Mouse (Mus musculus): ENCODE measurements around the gene Paqr3. TPM values are rescaled to one million over a fixed set of nuclear protein-coding genes. Genes with fewer than 3 reads are reported as not detected.

Paqr3 gene
- 12.2 and 17.2 TPM in 2 replicates for polyA plus RNA-seq (2014; fragmentation: Nextera tagmentation; extraction: Ambion mirVana)

GRCm38 (mm10) chr5:97111207-97111910 is at the start of gene Paqr3:
Gene Paqr3 (minus strand): TSS chr5:97111596.
- H3K27me3 ChIP-seq (ENCODE audit: control insufficient read depth, insufficient read depth, low read length), result no peaks in the 10 kb centered on the region
- H3K4me1 ChIP-seq (ENCODE audit: control insufficient read depth, insufficient read depth, low read length), result peaks cover 7% of the 10 kb centered on the region; the same call in 1 of the 2 replicates
- peaks cover 1% of the 10 kb centered on the region for H3K36me3 ChIP-seq (ENCODE audit: control insufficient read depth, insufficient read depth, low read length)
- peak within 1 kb of the TSS; percentile 68 for H3K4me3 ChIP-seq (ENCODE audit: low read depth, low read length)
- H3K27ac ChIP-seq (ENCODE audit: low read depth, low read length), result 0 out of 2 replicates have a peak within 1 kb of the TSS, but pooled peaks have one; percentile 49
- ATAC-seq (ENCODE audit: insufficient read depth, low FRiP score, low TSS enrichment), result peak; percentile 99
- peak; percentile 95 for DNase-seq (ENCODE audit: low spot score)
- H3K4me2 ChIP-seq (ENCODE audit: low read depth), result peak within 1 kb of the TSS; percentile 77
- H3K9me3 ChIP-seq (ENCODE audit: control insufficient read depth, low read length), result no peaks in the 10 kb centered on the region
- H3K9ac ChIP-seq (ENCODE audit: low read length), result peak within 1 kb of the TSS; percentile 78
- WGBS, result under 1% methylated on average over 50 of the region's 62 CpGs

GRCm38 (mm10) chr5:97154688-97155087 is 43.3 kb upstream of the Paqr3 start:
- H3K27me3 ChIP-seq (ENCODE audit: control insufficient read depth, insufficient read depth, low read length), result no peaks in the 10 kb centered on the region
- no peaks in the 10 kb centered on the region for H3K9me3 ChIP-seq (ENCODE audit: control insufficient read depth, low read length)
- H3K36me3 ChIP-seq (ENCODE audit: control insufficient read depth, insufficient read depth, low read length), result no peaks in the 10 kb centered on the region
- H3K4me1 ChIP-seq (ENCODE audit: control insufficient read depth, insufficient read depth, low read length), result no peaks in the 10 kb centered on the region
- no peak overlapping the region for H3K4me2 ChIP-seq (ENCODE audit: low read depth)
- H3K27ac ChIP-seq (ENCODE audit: low read depth, low read length), result no peak overlapping the region
- WGBS, result 19% methylated on average over 1 of the region's 1 CpGs
- ATAC-seq (ENCODE audit: insufficient read depth, low FRiP score, low TSS enrichment), result no peak
- no peak overlapping the region for H3K9ac ChIP-seq (ENCODE audit: low read length)
- no peak for DNase-seq (ENCODE audit: low spot score)
- H3K4me3 ChIP-seq (ENCODE audit: low read depth, low read length), result no peak overlapping the region

- DNase-seq (ENCODE audit: low spot score) (no peak), ATAC-seq (ENCODE audit: insufficient read depth, low FRiP score, low TSS enrichment) (no peak)
- no peak overlapping the region for H3K4me3 ChIP-seq (ENCODE audit: low read depth, low read length)
- no peak overlapping the region for H3K27ac ChIP-seq (ENCODE audit: low read depth, low read length)
- no peak overlapping the region for H3K9ac ChIP-seq (ENCODE audit: low read length)
- H3K36me3 ChIP-seq (ENCODE audit: control insufficient read depth, insufficient read depth, low read length), result no peaks in the 10 kb centered on the region
- H3K4me2 ChIP-seq (ENCODE audit: low read depth), result no peak overlapping the region
- H3K4me1 ChIP-seq (ENCODE audit: control insufficient read depth, insufficient read depth, low read length), result no peaks in the 10 kb centered on the region
- WGBS, result 80% methylated on average over 2 of the region's 2 CpGs
- no peaks in the 10 kb centered on the region for H3K27me3 ChIP-seq (ENCODE audit: control insufficient read depth, insufficient read depth, low read length)
- H3K9me3 ChIP-seq (ENCODE audit: control insufficient read depth, low read length), result no peaks in the 10 kb centered on the region
Observed at GRCm38 (mm10) chr5:97135331-97135730, 23.9 kb upstream of the Paqr3 start.

- DNase-seq (ENCODE audit: low spot score) (no peak), ATAC-seq (ENCODE audit: insufficient read depth, low FRiP score, low TSS enrichment) (no peak)
- Histone ChIP-seq H3K9me3 (ENCODE audit: control insufficient read depth, low read length) (no peaks in the 10 kb centered on the region), H3K27ac (ENCODE audit: low read depth, low read length) (no peak overlapping the region), H3K4me2 (ENCODE audit: low read depth) (no peak overlapping the region), H3K4me1 (ENCODE audit: control insufficient read depth, insufficient read depth, low read length) (no peaks in the 10 kb centered on the region), H3K27me3 (ENCODE audit: control insufficient read depth, insufficient read depth, low read length) (no peaks in the 10 kb centered on the region), H3K9ac (ENCODE audit: low read length) (no peak overlapping the region), H3K36me3 (ENCODE audit: control insufficient read depth, insufficient read depth, low read length) (no peaks in the 10 kb centered on the region), H3K4me3 (ENCODE audit: low read depth, low read length) (no peak overlapping the region)
- 99% methylated on average over 2 of the region's 2 CpGs for WGBS
Observed at GRCm38 (mm10) chr5:97129589-97129988, 18.2 kb upstream of the Paqr3 start.

GRCm38 (mm10) chr5:97128242-97129226 is 17.1 kb upstream of the Paqr3 start:
- Histone ChIP-seq H3K9ac (ENCODE audit: low read length) (no peak overlapping the region), H3K9me3 (ENCODE audit: control insufficient read depth, low read length) (no peaks in the 10 kb centered on the region), H3K27ac (ENCODE audit: low read depth, low read length) (no peak overlapping the region), H3K27me3 (ENCODE audit: control insufficient read depth, insufficient read depth, low read length) (no peaks in the 10 kb centered on the region), H3K4me3 (ENCODE audit: low read depth, low read length) (no peak overlapping the region), H3K4me1 (ENCODE audit: control insufficient read depth, insufficient read depth, low read length) (no peaks in the 10 kb centered on the region), H3K36me3 (ENCODE audit: control insufficient read depth, insufficient read depth, low read length) (no peaks in the 10 kb centered on the region), H3K4me2 (ENCODE audit: low read depth) (no peak overlapping the region)
- DNase-seq (ENCODE audit: low spot score), result peak; percentile 75
- 54% methylated on average over 21 of the region's 21 CpGs for WGBS
- peak; percentile 78 for ATAC-seq (ENCODE audit: insufficient read depth, low FRiP score, low TSS enrichment)

- Histone ChIP-seq H3K27me3 (ENCODE audit: control insufficient read depth, insufficient read depth, low read length) (no peaks in the 10 kb centered on the region), H3K4me2 (ENCODE audit: low read depth) (no peak overlapping the region), H3K36me3 (ENCODE audit: control insufficient read depth, insufficient read depth, low read length) (no peaks in the 10 kb centered on the region), H3K27ac (ENCODE audit: low read depth, low read length) (no peak overlapping the region), H3K9ac (ENCODE audit: low read length) (no peak overlapping the region), H3K4me1 (ENCODE audit: control insufficient read depth, insufficient read depth, low read length) (no peaks in the 10 kb centered on the region), H3K9me3 (ENCODE audit: control insufficient read depth, low read length) (no peaks in the 10 kb centered on the region), H3K4me3 (ENCODE audit: low read depth, low read length) (no peak overlapping the region)
- whole genome bisulfite sequencing, result 87% methylated on average over 6 of the region's 6 CpGs
- ATAC-seq (ENCODE audit: insufficient read depth, low FRiP score, low TSS enrichment) (no peak), DNase-seq (ENCODE audit: low spot score) (no peak)
Observed at GRCm38 (mm10) chr5:97127284-97127683, 15.9 kb upstream of the Paqr3 start.

- 0 out of 2 replicates have a peak, but pooled peaks have one; percentile 52 for ATAC-seq (ENCODE audit: insufficient read depth, low FRiP score, low TSS enrichment)
- H3K4me3 ChIP-seq (ENCODE audit: low read depth, low read length), result no peak overlapping the region
- no peak overlapping the region for H3K9ac ChIP-seq (ENCODE audit: low read length)
- 17% methylated on average over 4 of the region's 4 CpGs for WGBS
- no peak overlapping the region for H3K4me2 ChIP-seq (ENCODE audit: low read depth)
- H3K36me3 ChIP-seq (ENCODE audit: control insufficient read depth, insufficient read depth, low read length), result no peaks in the 10 kb centered on the region
- no peak overlapping the region for H3K27ac ChIP-seq (ENCODE audit: low read depth, low read length)
- no peaks in the 10 kb centered on the region for H3K9me3 ChIP-seq (ENCODE audit: control insufficient read depth, low read length)
- no peaks in the 10 kb centered on the region for H3K4me1 ChIP-seq (ENCODE audit: control insufficient read depth, insufficient read depth, low read length)
- no peaks in the 10 kb centered on the region for H3K27me3 ChIP-seq (ENCODE audit: control insufficient read depth, insufficient read depth, low read length)
- peak; percentile 56 for DNase-seq (ENCODE audit: low spot score)
Observed at GRCm38 (mm10) chr5:97126005-97126404, 14.6 kb upstream of the Paqr3 start.

- H3K4me3 ChIP-seq (ENCODE audit: low read depth, low read length), result no peak overlapping the region
- no peak overlapping the region for H3K9ac ChIP-seq (ENCODE audit: low read length)
- no peaks in the 10 kb centered on the region for H3K9me3 ChIP-seq (ENCODE audit: control insufficient read depth, low read length)
- DNase-seq (ENCODE audit: low spot score) (no peak), ATAC-seq (ENCODE audit: insufficient read depth, low FRiP score, low TSS enrichment) (no peak)
- WGBS, result 80% methylated on average over 10 of the region's 10 CpGs
- no peaks in the 10 kb centered on the region for H3K27me3 ChIP-seq (ENCODE audit: control insufficient read depth, insufficient read depth, low read length)
- H3K4me1 ChIP-seq (ENCODE audit: control insufficient read depth, insufficient read depth, low read length), result no peaks in the 10 kb centered on the region
- H3K27ac ChIP-seq (ENCODE audit: low read depth, low read length), result no peak overlapping the region
- H3K36me3 ChIP-seq (ENCODE audit: control insufficient read depth, insufficient read depth, low read length), result no peaks in the 10 kb centered on the region
- H3K4me2 ChIP-seq (ENCODE audit: low read depth), result no peak overlapping the region
Observed at GRCm38 (mm10) chr5:97125459-97125970, 14.1 kb upstream of the Paqr3 start.

Measured in neural tube, embryonic 11.5 days (tissue).